Mouse (Mus musculus): ENCODE measurements around the gene Gm10142.
"Not testable (repeated sequence)": the region's sequence is repeated elsewhere in the genome, so short reads cannot be mapped to it uniquely, and the experiment has no call there.

The Gm10142 gene

DNA sequence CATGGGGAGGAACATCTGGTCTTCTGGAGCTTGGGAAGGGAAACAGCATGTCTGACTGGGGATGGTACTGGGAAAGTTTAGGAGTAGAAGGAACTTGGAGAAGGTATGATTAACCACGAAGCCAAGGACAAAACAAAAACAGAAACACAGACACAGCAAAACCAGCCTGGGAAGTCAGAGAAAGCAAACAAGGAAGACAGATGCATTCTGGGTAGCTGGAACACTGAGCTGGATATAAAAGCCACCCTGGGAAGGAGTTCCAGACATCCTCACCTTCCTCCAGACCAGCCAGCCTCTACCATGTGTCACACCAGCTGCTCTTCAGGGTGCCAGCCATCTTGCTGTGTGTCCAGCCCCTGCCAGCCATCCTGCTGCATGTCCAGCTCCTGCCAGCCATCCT is at the start of gene Gm10142:
Gene Gm10142, plus strand, starts transcription at position 301 of the 400 bp plus-strand sequence.
- no peak for DNase-seq

DNA sequence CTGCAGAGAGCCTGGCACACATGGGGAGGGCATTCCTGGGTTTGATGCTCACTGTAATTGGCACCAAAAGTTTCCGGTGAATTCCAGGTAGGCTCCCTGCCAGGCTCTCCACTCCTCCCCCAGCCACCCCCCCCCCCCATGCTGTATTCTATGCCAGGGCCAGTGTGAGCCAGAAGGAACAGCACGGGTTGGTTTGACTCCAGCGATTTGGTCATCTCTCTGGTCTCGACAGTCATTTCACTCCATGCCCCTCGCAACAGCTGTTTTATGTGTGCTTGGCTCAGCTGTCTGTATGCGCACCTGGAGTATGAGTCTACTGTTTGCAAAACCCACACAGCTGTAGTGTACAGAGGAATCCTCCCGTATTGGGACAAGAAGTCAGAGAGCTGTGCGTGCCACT is 49.3 kb upstream of the Gm10142 start:
- DNase-seq: no peak

DNA sequence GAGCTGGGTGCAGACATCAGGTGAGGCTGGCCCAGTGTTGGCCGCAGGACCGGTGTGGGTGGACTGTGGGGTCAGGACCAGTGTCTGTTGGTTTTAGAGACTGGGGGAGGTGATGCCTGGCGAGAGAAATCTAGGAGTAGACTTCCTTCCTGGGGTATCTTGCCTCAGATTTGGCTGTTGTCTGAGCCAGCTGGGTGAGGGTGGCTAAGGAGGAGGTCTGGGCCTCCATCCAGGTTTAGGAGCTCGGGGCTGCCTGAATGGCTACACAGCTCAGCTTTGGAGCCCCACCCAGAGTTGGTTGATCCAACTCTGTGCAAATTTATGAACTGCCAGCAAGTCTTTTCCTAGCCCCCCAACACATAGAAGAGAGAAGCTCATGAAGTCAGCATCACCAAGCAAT is 48.2 kb upstream of the Gm10142 start:
- DNase-seq: no peak

DNA sequence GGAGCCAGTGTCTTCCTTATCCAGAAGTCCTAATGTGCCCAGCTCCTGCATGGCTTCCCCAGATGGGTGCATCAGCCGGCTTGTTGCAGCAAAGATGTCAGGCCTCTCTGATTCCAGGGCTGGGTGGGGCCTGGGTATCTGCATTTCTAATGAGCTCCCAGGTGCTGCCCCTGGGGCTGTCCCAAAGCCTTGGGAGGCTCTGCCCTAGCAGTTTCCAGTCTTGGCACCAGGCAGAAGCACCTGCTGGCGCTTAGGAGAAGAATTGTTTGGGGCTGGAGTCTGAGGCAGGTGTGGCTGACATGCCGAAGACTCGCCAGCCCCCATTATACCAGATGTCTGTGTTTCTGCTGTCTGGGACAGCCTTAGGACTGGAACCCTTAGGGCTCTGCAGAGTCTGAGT is 44.9 kb upstream of the Gm10142 start:
- DNase-seq: no peak

DNA sequence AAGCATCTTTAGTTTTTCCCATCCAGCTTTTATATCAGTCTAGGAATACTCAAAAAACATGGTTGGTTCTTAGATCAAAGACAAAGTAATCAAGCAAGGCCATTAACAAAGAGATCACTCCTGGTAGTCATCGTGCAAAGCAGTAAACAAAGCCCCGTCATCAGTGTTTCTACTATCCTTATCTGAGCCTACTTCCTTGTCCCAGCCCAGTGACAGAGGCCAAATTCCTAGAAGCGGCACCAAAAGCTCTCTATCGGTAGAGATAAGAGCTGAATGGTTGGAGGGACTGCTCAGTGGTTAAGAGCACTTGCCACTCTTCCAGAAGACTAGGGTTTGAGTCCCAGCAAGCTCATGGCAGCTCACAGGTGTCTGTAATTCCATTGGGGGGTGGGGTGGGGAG is 44.1 kb upstream of the Gm10142 start:
- DNase-seq: no peak

DNA sequence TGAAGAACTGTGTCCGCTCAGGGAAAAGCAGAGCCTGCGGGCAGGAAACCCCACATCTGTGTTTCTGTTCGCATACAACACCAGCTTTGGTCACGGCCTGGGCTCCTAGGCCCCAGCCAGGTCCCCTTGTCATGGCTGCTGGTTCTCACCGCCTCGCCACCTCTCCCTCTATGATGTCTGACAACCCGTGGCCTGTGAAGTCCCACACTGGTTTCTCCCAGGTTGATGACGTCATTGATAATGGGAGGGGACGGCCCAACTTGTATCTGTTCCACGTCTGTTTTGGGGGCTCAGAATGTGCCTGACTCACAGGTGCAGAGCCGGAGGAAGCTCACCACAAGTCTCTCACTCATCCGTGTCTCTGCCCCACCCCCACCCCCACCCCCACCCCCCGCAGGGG is 41.8 kb upstream of the Gm10142 start:
- DNase-seq: no peak

DNA sequence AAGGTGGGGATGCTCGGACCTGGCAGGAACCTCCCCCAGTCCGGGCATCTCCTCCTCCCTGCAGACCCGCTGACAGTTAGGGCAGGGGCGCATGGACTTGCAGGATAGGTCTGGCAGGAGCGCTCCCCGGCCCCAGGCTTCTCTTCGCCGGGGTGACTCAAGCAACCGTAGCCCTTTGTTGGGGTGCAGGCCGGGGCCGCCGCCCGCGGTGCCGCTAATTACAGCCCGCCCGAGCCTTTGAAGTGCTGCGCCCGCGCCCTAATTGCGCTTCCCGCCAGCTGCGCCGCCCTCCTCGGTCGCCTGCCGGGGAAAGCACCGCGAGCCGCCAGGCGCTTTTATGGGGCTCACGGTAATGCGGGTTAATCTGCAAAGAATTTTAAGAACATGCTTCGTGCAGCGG is 38.0 kb upstream of the Gm10142 start:
- no peak for DNase-seq

DNA sequence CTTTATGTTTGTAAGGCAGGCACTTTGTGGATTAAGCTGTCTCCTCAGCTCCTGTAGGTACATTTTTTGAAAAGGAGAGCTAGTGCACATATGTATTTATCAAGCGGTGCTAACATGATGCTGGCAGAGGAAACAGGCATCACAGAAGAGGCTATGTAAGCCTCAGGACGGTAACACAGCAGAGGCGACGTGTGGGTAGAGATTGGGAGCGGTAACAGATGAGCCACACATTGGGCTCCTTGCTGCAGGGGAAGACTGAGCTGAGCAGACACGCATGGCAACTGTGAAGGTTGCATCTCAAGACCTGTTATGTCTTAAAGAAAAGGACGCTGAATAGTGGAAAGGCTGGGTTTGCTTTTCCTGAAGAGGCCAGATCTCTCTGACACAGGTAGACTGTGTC is 32.6 kb upstream of the Gm10142 start:
- DNase-seq: no peak

DNA sequence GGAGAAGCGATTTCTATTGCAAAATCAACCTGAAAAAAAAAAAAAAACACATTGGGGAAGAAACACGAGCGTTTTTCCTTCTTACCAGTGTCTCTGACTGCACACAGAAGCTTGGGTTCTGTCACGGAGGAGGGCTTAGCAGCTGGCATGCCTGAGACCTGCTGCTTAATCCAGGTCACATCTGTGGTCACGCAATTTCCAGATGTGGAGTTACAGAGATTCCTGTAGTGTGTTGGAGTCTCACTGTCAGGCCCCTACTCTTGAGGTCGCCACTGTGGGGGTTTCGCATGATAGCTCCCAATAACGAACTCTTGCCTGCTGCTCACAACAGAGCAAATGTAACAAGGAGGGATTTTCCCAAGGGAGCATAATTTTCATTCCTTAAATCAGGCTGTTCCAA is 31.4 kb upstream of the Gm10142 start:
- no peak for DNase-seq

DNA sequence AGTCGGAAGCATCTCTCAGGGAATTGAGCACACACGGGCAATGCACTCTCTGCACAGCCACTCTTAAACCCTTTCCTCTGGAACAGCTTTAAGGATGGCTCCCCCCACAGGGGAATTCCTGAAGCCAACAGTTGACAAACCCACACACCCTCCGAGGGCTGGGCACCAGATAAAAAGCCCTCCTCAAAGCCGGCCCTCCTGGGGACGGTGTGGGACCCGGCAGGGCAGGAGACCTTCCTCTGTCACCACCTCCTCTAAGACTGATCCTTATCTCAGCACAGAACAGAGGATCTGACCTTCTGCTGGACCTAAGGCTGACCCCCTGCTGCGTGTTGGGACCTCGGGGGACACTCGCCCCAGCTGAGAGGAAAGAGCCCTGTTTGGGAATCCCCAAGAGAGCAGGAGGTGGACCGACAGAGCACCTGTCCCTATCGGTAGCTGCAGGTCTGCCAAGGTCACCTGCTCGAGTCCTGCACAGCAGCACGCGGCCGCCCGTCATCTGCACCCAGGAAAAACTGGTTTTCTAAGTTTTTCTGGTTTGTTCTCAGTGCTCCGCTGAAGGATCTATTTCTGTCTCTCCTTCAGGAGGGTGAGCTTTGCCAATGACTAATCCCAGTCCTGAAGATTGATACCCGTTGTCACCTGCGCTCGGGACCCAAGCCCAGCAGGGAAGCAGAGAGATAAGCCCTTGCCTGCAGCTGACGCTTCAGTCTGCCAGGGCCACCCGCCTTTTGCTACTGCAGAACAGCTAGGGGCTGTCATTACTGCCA is 29.5 kb upstream of the Gm10142 start, which contains the start of gene Tspear:
Gene Tspear, plus strand, starts transcription at position 675 of the 770 bp plus-strand sequence.
- DNase-seq: no peak

DNA sequence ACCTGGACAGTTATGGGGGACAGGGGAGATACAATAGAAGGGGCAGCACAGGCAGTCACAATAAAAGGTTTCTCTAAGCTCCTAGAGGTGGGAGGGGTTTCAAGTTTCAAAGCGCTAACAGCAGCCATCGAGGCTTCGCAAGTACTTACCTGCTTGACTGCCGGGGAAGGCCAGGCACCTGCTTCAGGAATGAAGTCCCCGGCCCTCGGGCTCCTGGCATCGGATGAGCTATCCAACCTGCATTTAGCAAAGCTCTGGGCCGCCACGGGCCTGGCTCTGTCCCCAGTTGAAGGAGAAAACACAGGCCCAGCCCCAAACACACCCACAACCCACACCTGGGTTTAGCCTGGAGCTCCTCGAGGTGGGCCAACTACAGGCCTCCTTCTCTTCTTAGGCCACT is 28.6 kb upstream of the Gm10142 start:
- DNase-seq: no peak

DNA sequence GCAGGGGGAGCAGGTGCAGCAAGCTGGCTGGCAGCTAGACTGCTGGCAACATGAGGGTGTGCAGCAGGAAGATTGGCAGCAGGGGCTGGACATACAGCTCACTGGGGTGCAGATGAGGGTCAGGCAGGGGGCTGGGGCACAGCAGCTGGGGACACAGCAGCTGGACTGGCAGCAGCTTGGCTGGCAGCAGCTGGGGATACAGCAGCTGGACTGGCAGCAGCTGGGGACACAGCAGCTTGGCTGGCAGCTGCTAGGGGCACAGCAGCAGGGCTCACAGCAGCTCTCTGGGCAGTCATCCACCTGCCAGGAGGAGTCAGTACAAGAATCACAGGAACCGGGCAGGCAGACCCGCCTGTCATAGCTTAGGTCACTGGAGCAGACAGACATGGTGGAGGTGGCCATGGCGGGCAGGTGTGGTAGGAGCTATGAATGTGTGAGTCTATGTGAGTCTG is 25.2 kb upstream of the Gm10142 start, which contains the start of gene Gm19402:
Gene Gm19402, minus strand, starts transcription at position 402 of the 452 bp plus-strand sequence.
- not testable (repeated sequence) for DNase-seq

DNA sequence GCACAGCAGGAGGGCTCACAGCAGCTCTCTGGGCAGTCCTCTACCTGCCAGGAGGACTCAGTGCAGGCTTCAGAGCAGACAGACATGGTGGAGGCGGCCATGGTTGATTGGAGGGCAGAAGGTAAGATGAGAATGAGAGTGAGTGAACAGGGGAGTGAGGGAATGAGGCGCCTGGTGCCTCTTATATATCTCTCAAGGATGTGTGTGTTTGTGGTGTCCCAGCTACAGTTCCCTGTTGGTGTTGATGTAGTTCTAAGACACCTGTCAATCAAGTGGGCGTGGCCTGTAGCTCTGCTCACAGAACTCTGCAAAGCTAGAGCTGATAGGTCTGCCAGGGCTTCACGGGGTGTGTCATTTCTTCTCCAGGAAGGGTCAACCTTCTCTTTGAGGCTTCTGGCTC is 18.5 kb upstream of the Gm10142 start, which contains the start of gene Gm9508:
Gene Gm9508, minus strand, starts transcription at position 101 of the 400 bp plus-strand sequence.
- no peak for DNase-seq

DNA sequence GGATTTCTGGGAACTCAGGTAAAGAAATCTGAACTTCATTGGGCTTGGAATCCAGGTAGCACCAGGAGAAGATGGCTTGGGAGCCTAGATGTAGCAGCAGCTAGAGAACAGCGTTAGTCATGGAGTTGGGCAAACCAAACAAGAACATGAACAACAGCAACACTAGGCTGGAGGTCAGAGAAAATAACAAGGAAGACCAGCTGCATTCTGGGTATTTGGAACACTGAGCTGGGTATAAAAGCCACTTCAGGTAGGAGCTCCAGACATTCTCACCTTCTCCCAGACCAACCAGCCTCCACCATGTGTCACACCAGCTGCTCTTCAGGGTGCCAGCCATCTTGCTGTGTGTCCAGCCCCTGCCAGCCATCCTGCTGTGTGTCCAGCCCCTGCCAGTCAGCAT is 9.3 kb upstream of the Gm10142 start, which contains the start of gene Gm10272:
Gene Gm10272, plus strand, starts transcription at position 301 of the 400 bp plus-strand sequence.
- no peak for DNase-seq

DNA sequence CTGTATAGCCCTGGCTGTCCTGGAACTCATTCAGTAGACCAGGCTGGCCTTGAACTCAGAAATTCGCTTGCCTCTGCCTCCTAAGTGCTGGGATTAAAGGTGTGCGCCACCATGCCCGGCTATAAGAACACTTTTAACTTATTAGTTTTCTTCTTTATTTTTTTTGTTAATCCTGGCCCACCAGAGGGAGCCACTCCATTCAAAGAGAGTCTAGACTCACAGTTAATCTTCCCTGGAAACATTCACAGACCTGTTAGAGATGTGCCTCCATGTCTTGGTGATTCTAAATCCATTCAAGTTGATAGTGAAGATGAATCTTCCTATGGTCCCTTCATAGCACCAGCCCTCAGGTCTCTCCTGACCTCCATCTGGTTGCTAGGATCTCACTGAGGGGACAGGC is 5.8 kb upstream of the Gm10142 start:
- DNase-seq: no peak

DNA sequence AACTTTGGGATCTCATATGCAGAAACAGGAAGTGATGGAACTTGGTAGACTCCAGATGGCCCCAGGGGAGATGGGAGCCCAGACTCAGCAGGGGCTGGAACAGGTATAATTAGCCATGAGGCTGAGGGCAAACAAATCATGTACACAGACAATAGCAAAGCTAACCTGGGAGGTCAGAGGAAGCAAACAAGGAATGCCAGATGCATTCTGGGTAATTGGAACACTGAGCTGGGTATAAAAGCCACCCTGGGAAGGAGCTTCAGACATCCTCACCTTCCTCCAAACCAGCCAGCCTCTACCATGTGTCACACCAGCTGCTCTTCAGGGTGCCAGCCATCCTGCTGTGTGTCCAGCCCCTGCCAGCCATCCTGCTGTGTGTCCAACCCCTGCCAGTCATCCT is 4.5 kb upstream of the Gm10142 start, which contains the start of gene Gm10024:
Gene Gm10024, plus strand, starts transcription at position 301 of the 400 bp plus-strand sequence.
- not testable (repeated sequence) for DNase-seq

DNA sequence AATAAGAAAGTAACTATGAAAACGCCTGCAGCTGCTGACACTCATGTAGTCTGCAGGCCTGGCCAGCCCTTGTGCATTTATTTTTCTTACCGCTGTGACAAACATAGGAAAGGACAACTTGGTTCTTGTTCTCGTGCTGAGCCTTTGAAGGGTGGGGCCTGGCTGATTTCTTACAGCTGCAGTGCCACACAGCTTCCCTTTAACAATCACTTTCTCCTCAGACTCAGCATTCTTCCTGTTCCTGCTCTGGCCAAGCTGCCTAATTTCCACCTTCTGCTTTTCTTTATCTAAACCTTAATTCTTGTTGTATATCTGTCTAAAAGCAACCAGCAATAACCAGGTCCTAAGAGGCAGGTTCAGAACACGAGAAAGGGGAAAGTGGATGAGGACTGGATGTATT is 1.9 kb upstream of the Gm10142 start:
- no peak for DNase-seq

DNA sequence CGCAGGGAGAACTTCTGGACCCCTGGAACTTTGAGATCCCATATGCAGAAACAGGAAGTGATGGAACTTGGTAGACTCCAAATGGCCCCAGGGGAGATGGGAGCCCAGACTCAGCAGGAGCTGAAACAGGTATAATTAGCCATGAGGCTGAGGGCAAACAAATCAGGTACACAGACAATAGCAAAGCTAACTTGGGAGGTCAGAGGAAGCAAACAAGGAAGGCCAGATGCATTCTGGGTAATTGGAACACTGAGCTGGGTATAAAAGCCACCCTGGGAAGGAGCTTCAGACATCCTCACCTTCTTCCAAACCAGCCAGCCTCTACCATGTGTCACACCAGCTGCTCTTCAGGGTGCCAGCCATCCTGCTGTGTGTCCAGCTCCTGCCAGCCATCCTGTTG is 4.7 kb downstream of the Gm10142 start, which contains the start of gene Krtap12-1:
Gene Krtap12-1, plus strand, starts transcription at position 301 of the 400 bp plus-strand sequence.
- DNase-seq: not testable (repeated sequence)

DNA sequence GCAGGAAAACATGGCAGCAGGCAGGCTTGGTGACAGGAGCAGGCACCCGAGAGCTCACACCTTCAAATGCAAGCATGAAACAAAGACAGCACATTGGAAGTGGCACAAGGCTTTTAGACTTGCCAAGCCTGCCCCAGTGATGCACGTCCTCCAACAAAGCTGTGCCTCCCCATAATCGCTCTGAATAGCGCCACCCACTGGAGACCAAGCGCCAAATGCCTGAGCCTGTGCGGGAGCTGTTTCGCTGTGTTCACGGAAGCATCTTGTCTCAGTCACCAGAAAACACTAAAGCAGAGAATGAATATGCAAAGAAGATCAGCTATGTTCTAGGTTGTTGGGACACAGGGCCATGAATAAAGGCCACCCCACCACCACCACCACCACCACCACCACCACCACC is 9.2 kb downstream of the Gm10142 start:
- DNase-seq: no peak

DNA sequence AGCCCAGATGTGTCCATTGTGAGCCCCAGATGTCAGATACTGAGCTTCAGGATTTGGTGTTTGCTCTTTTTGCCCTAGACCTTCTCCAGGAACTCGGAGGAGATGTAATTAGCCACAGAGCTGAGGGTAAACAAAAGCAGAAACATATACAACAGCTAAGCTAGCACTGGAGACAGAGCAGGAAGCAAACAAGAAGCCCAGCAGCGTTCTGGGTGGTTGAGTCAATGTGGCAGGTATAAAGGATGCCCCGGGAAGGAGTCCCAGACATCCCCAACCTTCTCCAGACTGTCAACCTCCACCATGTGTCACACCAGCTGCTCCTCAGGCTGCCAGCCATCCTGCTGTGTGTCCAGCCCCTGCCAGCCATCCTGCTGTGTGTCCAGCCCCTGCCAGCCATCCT is 10.6 kb downstream of the Gm10142 start, which contains the start of gene Gm10100:
Gene Gm10100, plus strand, starts transcription at position 301 of the 400 bp plus-strand sequence.
- DNase-seq: no peak

DNA sequence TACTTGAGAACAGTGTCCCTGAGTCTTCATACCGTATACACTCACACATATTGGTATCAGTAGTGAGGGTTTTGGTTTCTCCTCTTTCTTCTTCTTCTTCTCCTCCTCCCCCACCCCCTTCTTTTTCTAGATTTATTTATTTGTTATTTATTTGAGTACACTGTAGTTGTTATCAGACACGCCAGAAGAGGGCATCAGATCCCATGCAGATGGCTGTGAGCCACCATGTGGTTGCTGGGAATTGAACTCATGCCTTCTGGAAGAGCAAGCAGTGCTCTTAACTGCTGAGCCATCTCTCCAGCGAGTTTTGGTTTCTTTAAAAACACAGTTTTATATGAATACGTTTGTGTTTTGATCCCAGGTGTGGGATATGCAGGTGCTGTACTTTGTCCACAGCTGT is 12.7 kb downstream of the Gm10142 start:
- no peak for DNase-seq

DNA sequence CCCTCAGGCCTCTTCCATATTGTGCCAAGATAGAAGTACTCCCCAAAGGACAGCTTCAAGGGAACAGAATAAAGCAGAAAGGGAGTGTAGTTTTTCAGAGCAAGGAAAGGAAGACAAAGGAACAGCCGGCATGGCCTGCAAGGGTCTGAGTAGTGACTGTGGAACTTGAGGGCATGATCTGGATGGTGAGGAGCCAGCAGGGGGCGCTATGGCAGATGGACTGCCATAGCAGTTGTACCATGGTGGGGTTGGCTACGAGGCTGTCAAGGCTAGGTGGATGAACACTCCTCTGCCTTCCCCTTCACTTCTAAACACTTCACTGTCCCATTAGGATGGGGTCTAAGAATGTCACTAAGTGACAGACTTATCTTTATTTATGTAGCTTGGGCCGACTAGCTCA is 13.6 kb downstream of the Gm10142 start:
- no peak for DNase-seq

DNA sequence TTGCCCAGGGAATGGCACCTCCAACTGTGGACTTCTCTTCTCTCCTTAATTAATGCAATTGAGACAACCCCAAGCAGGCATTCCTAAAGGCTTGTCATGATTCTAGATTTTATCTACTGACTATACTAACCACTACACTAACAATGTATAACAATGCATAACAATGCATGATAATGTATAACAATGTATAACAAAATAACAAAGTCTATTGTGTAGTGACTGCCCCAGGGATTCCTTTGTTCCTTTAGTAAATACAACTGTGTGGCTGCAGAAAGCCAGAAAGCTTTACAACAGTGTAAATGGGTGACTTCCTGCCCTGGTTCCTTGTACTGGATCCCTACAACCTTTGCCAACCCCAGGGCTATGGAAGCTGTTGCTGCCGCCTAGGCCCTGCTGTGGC is 20.3 kb downstream of the Gm10142 start:
- no peak for DNase-seq

DNA sequence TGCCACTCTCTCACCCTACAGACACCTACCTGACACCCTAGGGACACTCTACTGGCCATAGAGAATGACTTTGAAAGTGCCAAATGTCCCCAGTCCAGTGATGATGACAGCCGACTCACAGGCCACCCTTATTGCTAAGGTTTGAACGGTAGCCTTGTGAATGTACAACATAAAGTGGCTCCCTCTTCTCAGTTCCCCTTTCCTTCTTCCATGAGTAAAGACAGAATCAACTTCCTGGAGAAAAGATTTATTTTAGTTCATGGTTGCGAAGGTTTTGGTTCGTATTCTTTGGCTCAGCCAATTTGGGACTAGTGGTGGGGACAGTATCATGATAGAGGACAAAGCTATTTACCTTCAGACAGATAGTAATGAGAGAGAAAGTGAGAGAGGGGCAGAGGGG is 23.3 kb downstream of the Gm10142 start:
- DNase-seq: no peak
